Mouse (Mus musculus) spleen, adult 2 months (tissue): ENCODE results near the gene Slc7a7.

Source experiments
- CTCF ChIP-seq: fragments of 200-500 bp; IDR thresholded peaks from 2 replicates; pipeline ENCODE4 v1.5.1; 2011; ENCODE audit warnings: mild to moderate bottlenecking, inconsistent platforms; ENCODE audit not compliant: insufficient read depth, insufficient read length, insufficient replicate concordance; ENCODE audit errors: extremely low read depth
- POLR2A ChIP-seq: fragments of 200-500 bp; IDR thresholded peaks from 2 replicates; pipeline ENCODE4 v1.6.1; 2011; ENCODE audit warnings: low read depth, low read length, inconsistent platforms

GRCm38 (mm10) chr14:54416830-54417229, 750 bp downstream of the Slc7a7 start:
- no peak for TF ChIP-seq CTCF
- no peak for TF ChIP-seq POLR2A
